In the genomic region with DNA sequence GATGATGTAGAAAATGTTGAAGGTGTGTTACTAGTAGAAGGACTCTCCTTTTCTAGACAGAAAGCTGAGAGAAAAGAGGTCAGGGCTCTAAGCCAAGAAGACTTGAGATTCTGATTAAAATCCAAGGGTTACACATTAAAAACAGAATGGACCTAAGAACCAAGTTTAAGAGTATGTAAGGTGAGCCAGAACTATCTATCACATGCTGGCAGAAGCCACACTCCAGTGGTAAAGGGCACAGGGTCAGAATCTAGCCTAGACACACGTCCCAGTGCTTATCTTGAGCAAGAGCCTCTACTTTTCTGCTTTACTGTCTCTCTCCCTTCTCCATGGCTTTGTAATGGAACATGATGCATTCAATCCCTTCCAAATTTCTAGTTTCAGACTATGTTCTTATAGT, we compare ENCODE assay signal across 28 mouse cellular contexts. TPM values are rescaled to one million over a fixed set of nuclear protein-coding genes. Genes with fewer than 3 reads are reported as not detected.
A peak's percentile ranks its signal among the peaks of the same experiment; 100 is the strongest.
DNase-seq lines count a peak whose midpoint lies in the region; ATAC-seq lines count a peak whose summit lies in the region.
"Had no signal": no experiment of that assay in that cellular context is flagged by ENCODE, and none has a peak within 500 bp of the region (broad histone marks: within the 10 kb centered on the region; RNA-seq: fewer than 3 reads in every experiment).

No protein-coding gene starts in this region.

- H3K9me3 ChIP-seq in kidney, embryonic 14.5 days (ENCODE audit: control insufficient read depth, low read length), result no peaks in the 10 kb centered on the region
- H3K9me3 ChIP-seq: forebrain, embryonic 10.5 days; forebrain, embryonic 13.5 days; G1E; heart, embryonic 10.5 days; heart, embryonic 13.5 days; hindbrain, embryonic 15.5 days had no signal

- no peak overlapping the region for H3K4me2 ChIP-seq in kidney, embryonic 14.5 days (replicated peaks; ENCODE audit: low read depth, low read length)
- H3K4me2 ChIP-seq: forebrain, embryonic 13.5 days; heart, embryonic 13.5 days; hindbrain, embryonic 15.5 days had no signal

- DNase-seq in kidney, adult 18-20 months, result peak; percentile 33
- DNase-seq in kidney, postnatal 4 days, result no peak
- peak; percentile 85 for DNase-seq in kidney, adult 9 months
- DNase-seq in brain, adult 2 months (ENCODE audit: low read depth, low spot score), result peak; percentile 12
- peak; percentile 44 to 65 for DNase-seq in kidney, postnatal 25 days
- no peak for DNase-seq in layer of hippocampus, postnatal 14 days (ENCODE audit: low spot score in 2 of 2)
- no peak for DNase-seq in natural killer cell, adult 2 months (ENCODE audit: low spot score in 2 of 2)
- DNase-seq: adrenal gland, adult 2 months; adrenal gland, postnatal 14 days; B cell, adult 2 months; cerebellum, adult 18-20 months; cerebellum, adult 9-10 months; cerebellum, postnatal 14 days; gastrocnemius, postnatal 10 days; gastrocnemius, postnatal 36 days; heart, adult 2 months; heart, postnatal 14 days; heart, postnatal 4 days had no signal

- no peak overlapping the region for H3K4me3 ChIP-seq in kidney, embryonic 14.5 days (ENCODE audit: low read length)
- H3K4me3 ChIP-seq: forebrain, embryonic 10.5 days; forebrain, embryonic 13.5 days; heart, adult 2 months; heart, embryonic 10.5 days; heart, embryonic 13.5 days; hindbrain, embryonic 15.5 days had no signal

- peaks cover 53% of the 10 kb centered on the region for H3K36me3 ChIP-seq in kidney, embryonic 14.5 days (ENCODE audit: control insufficient read depth, insufficient read depth, low read length)

- H3K27ac ChIP-seq in kidney, embryonic 14.5 days (ENCODE audit: low read depth, low read length), result no peak overlapping the region
- H3K27ac ChIP-seq: forebrain, embryonic 10.5 days; forebrain, embryonic 13.5 days; heart, adult 2 months; heart, embryonic 10.5 days; heart, embryonic 13.5 days; hindbrain, embryonic 15.5 days had no signal

- no peaks in the 10 kb centered on the region for H3K4me1 ChIP-seq in kidney, embryonic 14.5 days (ENCODE audit: control insufficient read depth, insufficient read depth, low read length)
- H3K4me1 ChIP-seq: forebrain, embryonic 10.5 days; forebrain, embryonic 13.5 days; heart, embryonic 10.5 days; hindbrain, embryonic 15.5 days had no signal

- no peak overlapping the region for H3K9ac ChIP-seq in kidney, embryonic 14.5 days (ENCODE audit: low read depth, low read length)
- H3K9ac ChIP-seq: forebrain, embryonic 13.5 days; heart, embryonic 13.5 days; hindbrain, embryonic 15.5 days had no signal

- 55% methylated on average over 1 of the region's 1 CpGs for WGBS in kidney, embryonic 14.5 days

- H3K27me3 ChIP-seq in kidney, embryonic 14.5 days (ENCODE audit: control insufficient read depth, insufficient read depth, low read length), result no peaks in the 10 kb centered on the region
- H3K27me3 ChIP-seq: CH12.LX; forebrain, embryonic 13.5 days; heart, embryonic 13.5 days; hindbrain, embryonic 15.5 days; Patski had no signal

- ATAC-seq in kidney, embryonic 14.5 days (ENCODE audit: low FRiP score, low TSS enrichment), result no peak
- ATAC-seq: forebrain, embryonic 13.5 days; forebrain, embryonic 16.5 days; Patski had no signal

RNA-seq across cellular contexts. Expression of a gene that starts 16.3 kb away (rescaled TPM):
- polyA plus RNA-seq in kidney, embryonic 14.5 days (2014; fragmentation: Nextera tagmentation; extraction: Ambion mirVana), result 9.4 and 18.8 TPM in 2 replicates
- total RNA-seq in layer of hippocampus, postnatal 14 days (2021), result 1 to 10 TPM; 6.7 to 7.1 TPM

RNA-seq across cellular contexts. Expression of a gene that starts 17.4 kb away (rescaled TPM):
- 155 and 171 TPM in 2 replicates for polyA plus RNA-seq in kidney, embryonic 14.5 days (2014; fragmentation: Nextera tagmentation; extraction: Ambion mirVana)
- 10 to 100 TPM; 24.0 to 25.1 TPM for total RNA-seq in layer of hippocampus, postnatal 14 days (2021)

Comparison
In these comparisons a context has a peak if more than half of its experiments do, and no peak if none do; other contexts are left out.
1. DNase-seq: peak in kidney, adult 18-20 months (single experiment), kidney, adult 9 months (single experiment), brain, adult 2 months (single experiment) and kidney, postnatal 25 days (2 of 2); none in kidney, postnatal 4 days (0 of 2), layer of hippocampus, postnatal 14 days (0 of 2) and natural killer cell, adult 2 months (0 of 2).